Mouse (Mus musculus) liver, embryonic 11.5 days (tissue): Measurements from ENCODE around the gene Hscb. TPM values are rescaled to one million over a fixed set of nuclear protein-coding genes. Genes with fewer than 3 reads are reported as not detected.
A peak's percentile ranks its signal among the peaks of the same experiment; 100 is the strongest.
"Not testable (repeated sequence)": the region's sequence is repeated elsewhere in the genome, so short reads cannot be mapped to it uniquely, and the experiment has no call there.

Source experiments
- ATAC-seq: fragments of 200-750 bp; cut with Nextera tagmentation; replicated peaks from 2 replicates; pipeline ENCODE4 v1.8.0; 2017; ENCODE audit warnings: moderate number of reproducible peaks, mild to moderate bottlenecking, moderate TSS enrichment, moderate library complexity; ENCODE audit not compliant: low FRiP score
- DNase-seq: peaks from one replicate; pipeline ENCODE4 v3.0.0-alpha.2; 2017; ENCODE audit warnings: low spot score
- H3K27ac ChIP-seq: fragments of 300-500 bp; sonication (generic); 2 replicates; pipeline ENCODE4 v1.5.1; 2014; ENCODE audit warnings: mild to moderate bottlenecking, low read depth, low read length, control low read depth
- H3K27me3 ChIP-seq: fragments of 300-500 bp; sonication (generic); replicated peaks from 2 replicates; pipeline ENCODE4 v1.6.1; 2014; ENCODE audit warnings: low read length, mixed read lengths; ENCODE audit not compliant: control insufficient read depth, insufficient read depth
- H3K36me3 ChIP-seq: fragments of 300-500 bp; sonication (generic); 2 replicates; pipeline ENCODE4 v1.6.1; 2014; ENCODE audit warnings: mild to moderate bottlenecking, low read length, moderate library complexity, mixed read lengths; ENCODE audit not compliant: control insufficient read depth, insufficient read depth
- H3K4me1 ChIP-seq: fragments of 300-500 bp; sonication (generic); replicated peaks from 2 replicates; pipeline ENCODE4 v1.6.1; 2014; ENCODE audit warnings: low read length, mixed read lengths; ENCODE audit not compliant: control insufficient read depth, insufficient read depth
- H3K4me2 ChIP-seq: fragments of 300-500 bp; sonication (generic); 2 replicates; pipeline ENCODE4 v1.6.1; 2014; ENCODE audit warnings: mild to moderate bottlenecking, control low read depth, moderate library complexity
- H3K4me3 ChIP-seq: fragments of 300-500 bp; sonication (generic); 2 replicates; pipeline ENCODE4 v1.5.1; 2014; ENCODE audit warnings: low read depth, low read length, control low read depth
- H3K9ac ChIP-seq: fragments of 300-500 bp; sonication (generic); 2 replicates; pipeline ENCODE4 v1.6.1; 2014; ENCODE audit warnings: low read depth, low read length, control low read depth
- H3K9me3 ChIP-seq: fragments of 300-500 bp; sonication (generic); 2 replicates; pipeline ENCODE4 v1.6.1; 2016; ENCODE audit warnings: low read length, inconsistent platforms, mixed read lengths; ENCODE audit not compliant: control insufficient read depth
- WGBS: fragments of 180-500 bp; shearing (Covaris S2); extraction: QIAGEN DNeasy Blood & Tissue Kit; methylation state at CpG from one replicate; pipeline ENCODE4 v1.1.7; 2014; 5-methylcytosine and 5-hydroxymethylcytosine counted together
- polyA plus RNA-seq: library from polyadenylated mRNA; unstranded; fragments of >200 nt; fragmentation: Nextera tagmentation; extraction: Ambion mirVana; gene quantifications from 2 replicates; pipeline ENCODE4 v1.2.1, GENCODE M21; 2014

Hscb gene
- polyA plus RNA-seq, 1 experiment from 2014 or later, result 38.0 TPM

- ATAC-seq (peak; percentile 16), DNase-seq (no peak)
- WGBS, result 4% methylated on average over 28 of the region's 28 CpGs
- H3K9me3 ChIP-seq, result no peaks in the 10 kb centered on the region
- peak overlapping the region; percentile 91 for H3K9ac ChIP-seq
- peaks cover 12% of the 10 kb centered on the region for H3K36me3 ChIP-seq
- H3K4me3 ChIP-seq, result peak overlapping the region; percentile 87
- no peaks in the 10 kb centered on the region for H3K27me3 ChIP-seq
- H3K27ac ChIP-seq, result peak overlapping the region; percentile 88
- H3K4me1 ChIP-seq, result peaks cover 37% of the 10 kb centered on the region
- peak overlapping the region; percentile 79 for H3K4me2 ChIP-seq
These were observed 419 bp downstream of the Hscb start for GRCm38 (mm10) chr5:110839038-110839677.

GRCm38 (mm10) chr5:110838016-110838415 is 1.6 kb downstream of the Hscb start:
- H3K27me3 ChIP-seq, H3K9me3 ChIP-seq, ATAC-seq, DNase-seq, H3K9ac ChIP-seq: not testable (repeated sequence)
- Histone ChIP-seq H3K4me2 (peak overlapping the region; percentile 79), H3K27ac (peak overlapping the region; percentile 88), H3K36me3 (peaks cover 10% of the 10 kb centered on the region), H3K4me1 (peaks cover 37% of the 10 kb centered on the region), H3K4me3 (peak overlapping the region; percentile 87; the same call in 1 of the 2 replicates)
- WGBS, result 47% methylated on average over 5 of the region's 5 CpGs

- no peaks in the 10 kb centered on the region for H3K27me3 ChIP-seq
- 3% methylated on average over 3 of the region's 3 CpGs for WGBS
- peaks cover 27% of the 10 kb centered on the region for H3K4me1 ChIP-seq
- H3K9me3 ChIP-seq, result no peaks in the 10 kb centered on the region
- H3K4me2 ChIP-seq, result peak overlapping the region; percentile 52
- H3K4me3 ChIP-seq, result peak overlapping the region; percentile 11; the same call in 1 of the 2 replicates
- DNase-seq, result peak; percentile 70
- peaks cover 4% of the 10 kb centered on the region; the same call in 1 of the 2 replicates for H3K36me3 ChIP-seq
- H3K9ac ChIP-seq, result peak overlapping the region; percentile 43
- peak; percentile 82 for ATAC-seq
- H3K27ac ChIP-seq, result peak overlapping the region; percentile 88
These were observed 3.6 kb downstream of the Hscb start for GRCm38 (mm10) chr5:110835959-110836358.

- ATAC-seq, result no peak
- peaks cover 11% of the 10 kb centered on the region; the same call in 1 of the 2 replicates for H3K4me1 ChIP-seq
- H3K9me3 ChIP-seq, result no peaks in the 10 kb centered on the region
- H3K9ac ChIP-seq, result no peak overlapping the region
- DNase-seq, result no peak
- H3K4me2 ChIP-seq, result no peak overlapping the region
- peaks cover 4% of the 10 kb centered on the region; the same call in 1 of the 2 replicates for H3K36me3 ChIP-seq
- H3K27ac ChIP-seq, result no peak overlapping the region
- 92% methylated on average over 5 of the region's 5 CpGs for whole genome bisulfite sequencing
- H3K27me3 ChIP-seq, result no peaks in the 10 kb centered on the region
- H3K4me3 ChIP-seq, result no peak overlapping the region
These were observed 8.4 kb downstream of the Hscb start for GRCm38 (mm10) chr5:110831036-110831720.

GRCm38 (mm10) chr5:110827576-110827975 is 12.0 kb downstream of the Hscb start:
- Histone ChIP-seq H3K4me1 (no peaks in the 10 kb centered on the region), H3K36me3 (no peaks in the 10 kb centered on the region; the same call in 1 of the 2 replicates), H3K27ac (no peak overlapping the region), H3K9ac (no peak overlapping the region), H3K4me3 (no peak overlapping the region), H3K4me2 (no peak overlapping the region), H3K27me3 (no peaks in the 10 kb centered on the region), H3K9me3 (no peaks in the 10 kb centered on the region)
- DNase-seq (no peak), ATAC-seq (no peak)
- 85% methylated on average over 5 of the region's 5 CpGs for WGBS

- no peak for ATAC-seq
- Histone ChIP-seq H3K9me3 (no peaks in the 10 kb centered on the region), H3K36me3 (no peaks in the 10 kb centered on the region; the same call in 1 of the 2 replicates), H3K4me3 (no peak overlapping the region), H3K9ac (no peak overlapping the region), H3K27ac (no peak overlapping the region), H3K27me3 (no peaks in the 10 kb centered on the region), H3K4me2 (no peak overlapping the region), H3K4me1 (no peaks in the 10 kb centered on the region)
- 80% methylated on average over 8 of the region's 8 CpGs for WGBS
- no peak for DNase-seq
These were observed 12.6 kb downstream of the Hscb start for GRCm38 (mm10) chr5:110826781-110827495.

GRCm38 (mm10) chr5:110824421-110824820 is 15.2 kb downstream of the Hscb start:
- Histone ChIP-seq H3K9ac (no peak overlapping the region), H3K9me3 (no peaks in the 10 kb centered on the region), H3K4me1 (no peaks in the 10 kb centered on the region), H3K27me3 (no peaks in the 10 kb centered on the region), H3K4me2 (no peak overlapping the region), H3K27ac (no peak overlapping the region), H3K36me3 (no peaks in the 10 kb centered on the region), H3K4me3 (no peak overlapping the region)
- DNase-seq, result no peak
- WGBS, result 80% methylated on average over 4 of the region's 4 CpGs
- ATAC-seq, result no peak

GRCm38 (mm10) chr5:110809667-110810325 is 29.8 kb downstream of the Hscb start, which contains the start of gene Ulk1:
TSS of gene Ulk1 (minus strand) at chr5:110810097.
- peak within 1 kb of the TSS; percentile 92 for H3K9ac ChIP-seq
- H3K4me1 ChIP-seq, result peaks cover 32% of the 10 kb centered on the region
- peak within 1 kb of the TSS; percentile 93 for H3K4me3 ChIP-seq
- WGBS, result under 1% methylated on average over 80 of the region's 80 CpGs
- peak; percentile 99 for DNase-seq
- no peaks in the 10 kb centered on the region; the same call in 1 of the 2 replicates for H3K36me3 ChIP-seq
- no peaks in the 10 kb centered on the region for H3K27me3 ChIP-seq
- no peaks in the 10 kb centered on the region for H3K9me3 ChIP-seq
- H3K27ac ChIP-seq, result peak within 1 kb of the TSS; percentile 77
- H3K4me2 ChIP-seq, result peak within 1 kb of the TSS; percentile 99
- peak; percentile 88 for ATAC-seq
